Mouse (Mus musculus) hematopoietic stem cell, adult 5-6 weeks (primary cell): ENCODE data around the gene Smagp. TPM values are rescaled to one million over a fixed set of nuclear protein-coding genes. Genes with fewer than 3 reads are reported as not detected.
"Not testable (repeated sequence)": the region's sequence is repeated elsewhere in the genome, so short reads cannot be mapped to it uniquely, and the experiment has no call there.

Source experiments
- ATAC-seq, 2 experiments: fragments of 125-278 bp in 1 of 2; replicated peaks in 1 of 2; 2 replicates each; pipeline ENCODE4 v1.8.0; 2016 to 2017; ENCODE audit warnings: inconsistent platforms in 2 of 2, mild to moderate bottlenecking in 2 of 2, moderate number of reproducible peaks in 2 of 2, low read depth in 1 of 2, moderate TSS enrichment in 1 of 2; ENCODE audit not compliant: low FRiP score in 2 of 2, poor library complexity in 2 of 2, severe bottlenecking in 2 of 2, insufficient read depth in 1 of 2, low TSS enrichment in 1 of 2
- total RNA-seq: library from RNA; stranded (forward); fragments of 172-1452, 232-1000 nt; gene quantifications from 2 replicates; pipeline ENCODE4 v1.2.3, GENCODE M21; 2017

Smagp gene
- total RNA-seq, 1 experiment from 2014 or later, result 1.6 TPM

- ATAC-seq, result peak; percentile 14 to 15; a peak in 2 of 4 replicates
Observed at GRCm38 (mm10) chr15:100614218-100614995, 22.3 kb downstream of the Smagp start.

GRCm38 (mm10) chr15:100613584-100613983 is 23.2 kb downstream of the Smagp start:
- ATAC-seq, result peak; percentile 31 to 33

- ATAC-seq, result no peak
Observed at GRCm38 (mm10) chr15:100612432-100612831, 24.3 kb downstream of the Smagp start.

- no peak for ATAC-seq
Observed at GRCm38 (mm10) chr15:100611951-100612350, 24.8 kb downstream of the Smagp start.

GRCm38 (mm10) chr15:100606677-100607076 is 30.1 kb downstream of the Smagp start:
- ATAC-seq, result not testable (repeated sequence)

GRCm38 (mm10) chr15:100601669-100602068 is 35.1 kb downstream of the Smagp start:
- ATAC-seq, result no peak

GRCm38 (mm10) chr15:100600696-100601272 is 36.0 kb downstream of the Smagp start:
- ATAC-seq, result no peak

- peak; percentile 60 to 72 for ATAC-seq
Observed at GRCm38 (mm10) chr15:100600047-100600695, 36.6 kb downstream of the Smagp start.

- no peak for ATAC-seq
Observed at GRCm38 (mm10) chr15:100599276-100600046, 37.3 kb downstream of the Smagp start, which contains the start of gene Pou6f1. Gene Pou6f1 (minus strand): TSS chr15:100599984.

GRCm38 (mm10) chr15:100598883-100599275 is 37.9 kb downstream of the Smagp start:
- no peak for ATAC-seq

- ATAC-seq, result no peak
Observed at GRCm38 (mm10) chr15:100598287-100598882, 38.4 kb downstream of the Smagp start.

- ATAC-seq, result no peak
Observed at GRCm38 (mm10) chr15:100592817-100593216, 43.9 kb downstream of the Smagp start.

GRCm38 (mm10) chr15:100590436-100590835 is 46.3 kb downstream of the Smagp start:
- no peak for ATAC-seq

- ATAC-seq, result peak; percentile 49 to 57; a peak in 1 of 4 replicates
Observed at GRCm38 (mm10) chr15:100588297-100588696, 48.4 kb downstream of the Smagp start.

GRCm38 (mm10) chr15:100587166-100587565 is 49.6 kb downstream of the Smagp start:
- ATAC-seq, result no peak

- no peak for ATAC-seq
Observed at GRCm38 (mm10) chr15:100585931-100586330, 50.8 kb downstream of the Smagp start.

GRCm38 (mm10) chr15:100580108-100580507 is 56.6 kb downstream of the Smagp start:
- ATAC-seq, result no peak
